Mouse (Mus musculus) frontal cortex, postnatal 14 days (tissue): ENCODE results near the gene Prc1.

Experiments
- DNase-seq, 2 experiments: peaks; one replicate each; pipeline ENCODE4 v3.0.0; 2022; ENCODE audit warnings: low spot score in 2 of 2

Prc1 gene

GRCm38 (mm10) chr7:80294062-80294763 is at the start of gene Prc1:
Gene Prc1 (plus strand): TSS chr7:80294450.
- peak; percentile 96 to 98 for DNase-seq

- no peak for DNase-seq
Measured at GRCm38 (mm10) chr7:80244851-80245250, 49.4 kb upstream of the Prc1 start.

GRCm38 (mm10) chr7:80246148-80246721 is 48.0 kb upstream of the Prc1 start, which contains the start of gene Ttll13:
Gene Ttll13 (plus strand): TSS chr7:80246376.
- DNase-seq = peak; percentile 92 to 94

- DNase-seq = no peak
Measured at GRCm38 (mm10) chr7:80246859-80247258, 47.4 kb upstream of the Prc1 start.

- DNase-seq = no peak
Measured at GRCm38 (mm10) chr7:80252437-80252836, 41.8 kb upstream of the Prc1 start.

- DNase-seq = no peak
Measured at GRCm38 (mm10) chr7:80252886-80253285, 41.4 kb upstream of the Prc1 start.

- DNase-seq = no peak
Measured at GRCm38 (mm10) chr7:80255981-80256380, 38.3 kb upstream of the Prc1 start.

GRCm38 (mm10) chr7:80257706-80258105 is 36.5 kb upstream of the Prc1 start:
- DNase-seq = no peak

- DNase-seq = peak; percentile 62 to 71
Measured at GRCm38 (mm10) chr7:80260625-80261371, 33.5 kb upstream of the Prc1 start, which contains the start of gene Ngrn. Gene Ngrn (plus strand): TSS chr7:80261215.

GRCm38 (mm10) chr7:80261372-80261990 is 32.8 kb upstream of the Prc1 start:
- DNase-seq = peak in 1 of 2 experiments; percentile 7

GRCm38 (mm10) chr7:80264606-80265005 is 29.6 kb upstream of the Prc1 start:
- DNase-seq = no peak

- DNase-seq = no peak
Measured at GRCm38 (mm10) chr7:80267764-80268163, 26.5 kb upstream of the Prc1 start.

GRCm38 (mm10) chr7:80268897-80269750 is 25.1 kb upstream of the Prc1 start, which contains the start of gene Vps33b:
Gene Vps33b (plus strand): TSS chr7:80269649.
- DNase-seq = peak; percentile 91 to 95

- DNase-seq = peak; percentile 27 to 38
Measured at GRCm38 (mm10) chr7:80269751-80270255, 24.4 kb upstream of the Prc1 start.

GRCm38 (mm10) chr7:80273456-80273855 is 20.8 kb upstream of the Prc1 start:
- no peak for DNase-seq

GRCm38 (mm10) chr7:80276374-80276773 is 17.9 kb upstream of the Prc1 start:
- no peak for DNase-seq

GRCm38 (mm10) chr7:80280032-80280431 is 14.2 kb upstream of the Prc1 start:
- DNase-seq = no peak

GRCm38 (mm10) chr7:80280998-80281397 is 13.3 kb upstream of the Prc1 start:
- DNase-seq = no peak

GRCm38 (mm10) chr7:80281646-80282045 is 12.6 kb upstream of the Prc1 start:
- DNase-seq = no peak

- DNase-seq = no peak
Measured at GRCm38 (mm10) chr7:80283226-80283918, 10.9 kb upstream of the Prc1 start.
